Mouse (Mus musculus) forebrain, embryonic 14.5 days (tissue): Measurements from ENCODE around the gene Minos1. TPM values are rescaled to one million over a fixed set of nuclear protein-coding genes. Genes with fewer than 3 reads are reported as not detected.

Source experiments
- ATAC-seq: fragments of 200-750 bp; cut with Nextera tagmentation; 2 replicates; pipeline ENCODE4 v1.8.0; 2017; ENCODE audit warnings: mild to moderate bottlenecking, moderate library complexity
- DNase-seq: peaks from one replicate; pipeline ENCODE4 v3.0.0-alpha.2; 2015; ENCODE audit warnings: low spot score
- H3K27ac ChIP-seq: fragments of 300-500 bp; sonication (generic); 2 replicates; pipeline ENCODE4 v1.5.1; 2014; ENCODE audit warnings: low read depth, mild to moderate bottlenecking, control low read depth, low read length, moderate library complexity
- H3K27me3 ChIP-seq: fragments of 300-500 bp; sonication (generic); replicated peaks from 2 replicates; pipeline ENCODE4 v1.6.1; 2014; ENCODE audit warnings: low read length, control low read depth, mixed read lengths; ENCODE audit not compliant: control insufficient read depth, insufficient read depth
- H3K36me3 ChIP-seq: fragments of 300-500 bp; sonication (generic); 2 replicates; pipeline ENCODE4 v1.6.1; 2014; ENCODE audit warnings: low read length, control low read depth; ENCODE audit not compliant: control insufficient read depth, insufficient read depth
- H3K4me1 ChIP-seq: fragments of 300-500 bp; sonication (generic); 2 replicates; pipeline ENCODE4 v1.6.1; 2014; ENCODE audit warnings: antibody characterized with exemption, low read length, control low read depth; ENCODE audit not compliant: control insufficient read depth, insufficient read depth
- H3K4me2 ChIP-seq: fragments of 300-500 bp; sonication (generic); 2 replicates; pipeline ENCODE4 v1.6.1; 2014; ENCODE audit warnings: mild to moderate bottlenecking, control low read depth, low read length
- H3K4me3 ChIP-seq: fragments of 300-500 bp; sonication (generic); 2 replicates; pipeline ENCODE4 v1.5.1; 2014; ENCODE audit warnings: low read depth, low read length, control low read depth
- H3K9ac ChIP-seq: fragments of 300-500 bp; sonication (generic); 2 replicates; pipeline ENCODE4 v1.6.1; 2014; ENCODE audit warnings: mild to moderate bottlenecking, low read length, control low read depth, moderate library complexity
- H3K9me3 ChIP-seq: fragments of 300-500 bp; sonication (generic); replicated peaks from 2 replicates; pipeline ENCODE4 v1.6.1; 2016; ENCODE audit warnings: low read length, control low read depth, mixed read lengths; ENCODE audit not compliant: control insufficient read depth
- WGBS: fragments of 180-500 bp; shearing (Covaris S2); extraction: QIAGEN DNeasy Blood & Tissue Kit; methylation state at CpG from one replicate; pipeline ENCODE4 v1.1.7; 2014; 5-methylcytosine and 5-hydroxymethylcytosine counted together
- polyA plus RNA-seq: library from polyadenylated mRNA; unstranded; fragments of >200 nt; fragmentation: Nextera tagmentation; extraction: Ambion mirVana; gene quantifications from 2 replicates; pipeline ENCODE4 v1.2.1, GENCODE M21; 2014

Gene Minos1
- polyA plus RNA-seq, 1 experiment from 2014 or later: 472 TPM

GRCm38 (mm10) chr4:139085337-139085736 is 45.6 kb downstream of the Minos1 start:
- Histone ChIP-seq H3K4me1 (peaks cover 16% of the 10 kb centered on the region), H3K9ac (no peak overlapping the region), H3K27me3 (peaks cover 2% of the 10 kb centered on the region; the same call in 1 of the 2 replicates), H3K36me3 (no peaks in the 10 kb centered on the region), H3K27ac (no peak overlapping the region), H3K4me2 (no peak overlapping the region), H3K4me3 (no peak overlapping the region), H3K9me3 (no peaks in the 10 kb centered on the region)
- DNase-seq: no peak
- no peak for ATAC-seq
- 74% methylated on average over 11 of the region's 11 CpGs for WGBS

GRCm38 (mm10) chr4:139082790-139083564 is 47.9 kb downstream of the Minos1 start:
- H3K4me1 ChIP-seq: peaks cover 16% of the 10 kb centered on the region
- H3K36me3 ChIP-seq: no peaks in the 10 kb centered on the region
- no peak overlapping the region for H3K4me3 ChIP-seq
- WGBS: 14% methylated on average over 12 of the region's 12 CpGs
- H3K27ac ChIP-seq: no peak overlapping the region; the same call in 1 of the 2 replicates
- H3K4me2 ChIP-seq: peak overlapping the region; percentile 32
- no peaks in the 10 kb centered on the region for H3K9me3 ChIP-seq
- peak overlapping the region; percentile 25; the same call in 1 of the 2 replicates for H3K9ac ChIP-seq
- ATAC-seq: peak; percentile 70
- H3K27me3 ChIP-seq: no peaks in the 10 kb centered on the region
- peak; percentile 93 for DNase-seq

- peak; percentile 46 for DNase-seq
- Histone ChIP-seq H3K27ac (peak overlapping the region; percentile 45; the same call in 1 of the 2 replicates), H3K4me2 (no peak overlapping the region)
Measured at GRCm38 (mm10) chr4:139081270-139081931, 49.5 kb downstream of the Minos1 start.

GRCm38 (mm10) chr4:139080259-139080658 is 50.7 kb downstream of the Minos1 start:
- no peaks in the 10 kb centered on the region for H3K36me3 ChIP-seq
- H3K4me3 ChIP-seq: no peak overlapping the region
- H3K4me2 ChIP-seq: no peak overlapping the region
- 91% methylated on average over 7 of the region's 7 CpGs for WGBS
- peaks cover 19% of the 10 kb centered on the region for H3K4me1 ChIP-seq
- H3K9me3 ChIP-seq: no peaks in the 10 kb centered on the region
- no peak overlapping the region for H3K9ac ChIP-seq
- H3K27me3 ChIP-seq: peaks cover 17% of the 10 kb centered on the region
- no peak for ATAC-seq
- no peak overlapping the region for H3K27ac ChIP-seq
- no peak for DNase-seq

More at GRCm38 (mm10) chr4:139081270-139081931, 49.5 kb downstream of the Minos1 start:
- Histone ChIP-seq H3K9me3 (no peaks in the 10 kb centered on the region), H3K27me3 (peaks cover 5% of the 10 kb centered on the region), H3K9ac (no peak overlapping the region), H3K36me3 (no peaks in the 10 kb centered on the region), H3K4me1 (peaks cover 16% of the 10 kb centered on the region), H3K4me3 (no peak overlapping the region)
- WGBS: 73% methylated on average over 18 of the region's 18 CpGs
- no peak for ATAC-seq

GRCm38 (mm10) chr4:139079439-139079838 is 51.5 kb downstream of the Minos1 start:
- H3K9ac ChIP-seq: no peak overlapping the region
- no peaks in the 10 kb centered on the region for H3K36me3 ChIP-seq
- H3K4me2 ChIP-seq: no peak overlapping the region
- 79% methylated on average over 11 of the region's 11 CpGs for WGBS
- ATAC-seq (no peak), DNase-seq (no peak)
- no peak overlapping the region for H3K4me3 ChIP-seq
- no peak overlapping the region for H3K27ac ChIP-seq
- peaks cover 25% of the 10 kb centered on the region for H3K27me3 ChIP-seq
- no peaks in the 10 kb centered on the region for H3K9me3 ChIP-seq
- H3K4me1 ChIP-seq: peaks cover 19% of the 10 kb centered on the region

GRCm38 (mm10) chr4:139078726-139079125 is 52.2 kb downstream of the Minos1 start:
- H3K27me3 ChIP-seq: peaks cover 32% of the 10 kb centered on the region
- 16% methylated on average over 4 of the region's 4 CpGs for WGBS

GRCm38 (mm10) chr4:139078313-139078712 is 52.6 kb downstream of the Minos1 start:
- Histone ChIP-seq H3K9ac (no peak overlapping the region), H3K4me2 (no peak overlapping the region), H3K9me3 (no peaks in the 10 kb centered on the region), H3K27me3 (peaks cover 36% of the 10 kb centered on the region), H3K4me1 (peaks cover 16% of the 10 kb centered on the region), H3K27ac (no peak overlapping the region), H3K36me3 (no peaks in the 10 kb centered on the region), H3K4me3 (no peak overlapping the region)
- ATAC-seq: no peak
- WGBS: 33% methylated on average over 2 of the region's 2 CpGs
- DNase-seq: peak; percentile 62

More at GRCm38 (mm10) chr4:139078726-139079125, 52.2 kb downstream of the Minos1 start:
- Histone ChIP-seq H3K4me1 (peaks cover 19% of the 10 kb centered on the region), H3K36me3 (no peaks in the 10 kb centered on the region), H3K9ac (no peak overlapping the region), H3K9me3 (no peaks in the 10 kb centered on the region), H3K4me2 (no peak overlapping the region), H3K27ac (no peak overlapping the region), H3K4me3 (no peak overlapping the region)
- DNase-seq (peak; percentile 61), ATAC-seq (no peak)

- Histone ChIP-seq H3K36me3 (no peaks in the 10 kb centered on the region), H3K9me3 (no peaks in the 10 kb centered on the region), H3K4me1 (peaks cover 3% of the 10 kb centered on the region; the same call in 1 of the 2 replicates), H3K4me2 (peak overlapping the region; percentile 87), H3K9ac (no peak overlapping the region), H3K27me3 (peaks cover 40% of the 10 kb centered on the region), H3K27ac (no peak overlapping the region), H3K4me3 (peak overlapping the region; percentile 52)
- WGBS: 13% methylated on average over 5 of the region's 5 CpGs
- DNase-seq: no peak
- ATAC-seq: no peak
Measured at GRCm38 (mm10) chr4:139075915-139076314, 55.0 kb downstream of the Minos1 start.
